Mouse (Mus musculus): Measurements from ENCODE around the gene Ppard.

The Ppard gene

DNA sequence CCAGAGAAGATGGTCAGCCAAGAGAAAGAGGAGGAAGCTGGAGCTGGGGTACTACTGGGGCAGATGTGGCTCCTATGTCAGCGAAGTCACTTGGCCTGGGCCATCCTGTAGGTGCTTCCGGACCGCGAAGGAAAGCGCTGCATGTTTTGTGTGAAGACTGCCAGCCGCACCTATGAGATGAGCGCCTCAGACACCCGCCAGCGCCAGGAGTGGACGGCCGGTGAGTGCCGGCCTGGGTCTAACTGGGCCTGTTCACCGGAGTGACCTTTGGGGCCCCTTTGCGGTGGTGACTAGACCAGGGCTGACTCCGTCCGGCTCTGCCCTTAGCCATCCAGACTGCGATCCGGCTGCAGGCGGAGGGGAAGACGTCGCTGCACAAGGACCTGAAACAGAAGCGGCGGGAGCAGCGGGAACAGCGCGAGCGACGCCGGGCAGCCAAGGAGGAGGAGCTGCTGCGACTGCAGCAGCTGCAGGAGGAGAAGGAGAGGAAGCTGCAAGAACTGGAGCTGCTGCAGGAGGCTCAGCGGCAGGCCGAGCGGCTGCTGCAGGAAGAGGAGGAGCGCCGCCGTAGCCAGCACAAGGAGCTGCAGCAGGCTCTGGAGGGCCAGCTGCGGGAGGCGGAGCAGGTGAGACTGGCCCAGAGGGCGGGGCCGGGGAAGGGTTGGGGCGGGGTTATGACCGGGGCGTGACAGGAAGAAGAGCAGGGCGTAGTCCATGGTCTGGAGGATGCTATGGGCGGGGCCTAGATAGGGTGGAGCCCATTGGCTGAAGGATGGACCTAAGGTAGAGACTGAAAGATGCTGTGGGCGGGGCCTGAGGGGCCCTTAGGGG is 8.7 kb upstream of the Ppard start:
- in situ Hi-C loops (cut with MboI; ENCODE audit: low sequenced_read_pairs): no loop called here

- in situ Hi-C loops (cut with MboI; ENCODE audit: low sequenced_read_pairs): no loop called here
Observed at GRCm38 (mm10) chr17:28224615-28225014, 7.9 kb upstream of the Ppard start.

DNA sequence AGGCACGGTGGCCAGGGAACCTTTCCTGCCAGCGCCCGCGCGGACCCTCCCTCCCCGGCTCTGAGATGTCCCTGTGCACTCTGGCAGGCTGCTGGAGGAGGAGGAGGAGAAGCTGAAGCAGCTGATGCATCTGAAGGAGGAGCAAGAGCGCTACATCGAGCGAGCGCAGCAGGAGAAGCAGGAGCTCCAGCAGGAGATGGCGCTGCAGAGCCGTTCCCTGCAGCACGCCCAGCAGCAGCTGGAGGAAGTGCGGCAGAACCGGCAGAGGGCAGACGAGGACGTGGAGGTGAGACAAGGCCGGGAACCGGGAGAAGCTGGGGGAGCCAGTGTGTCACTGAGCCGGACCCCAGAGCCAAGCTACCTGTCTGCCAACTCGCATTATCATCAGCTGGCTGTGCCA is 6.5 kb upstream of the Ppard start:
- in situ Hi-C loops (cut with MboI; ENCODE audit: low sequenced_read_pairs): no loop called here

- in situ Hi-C loops (cut with MboI; ENCODE audit: low sequenced_read_pairs): no loop called here
Observed at GRCm38 (mm10) chr17:28230486-28230885, 2.0 kb upstream of the Ppard start.

- in situ Hi-C loops (cut with MboI; ENCODE audit: low sequenced_read_pairs): no loop called here
Observed at GRCm38 (mm10) chr17:28231026-28231736, 1.3 kb upstream of the Ppard start.

DNA sequence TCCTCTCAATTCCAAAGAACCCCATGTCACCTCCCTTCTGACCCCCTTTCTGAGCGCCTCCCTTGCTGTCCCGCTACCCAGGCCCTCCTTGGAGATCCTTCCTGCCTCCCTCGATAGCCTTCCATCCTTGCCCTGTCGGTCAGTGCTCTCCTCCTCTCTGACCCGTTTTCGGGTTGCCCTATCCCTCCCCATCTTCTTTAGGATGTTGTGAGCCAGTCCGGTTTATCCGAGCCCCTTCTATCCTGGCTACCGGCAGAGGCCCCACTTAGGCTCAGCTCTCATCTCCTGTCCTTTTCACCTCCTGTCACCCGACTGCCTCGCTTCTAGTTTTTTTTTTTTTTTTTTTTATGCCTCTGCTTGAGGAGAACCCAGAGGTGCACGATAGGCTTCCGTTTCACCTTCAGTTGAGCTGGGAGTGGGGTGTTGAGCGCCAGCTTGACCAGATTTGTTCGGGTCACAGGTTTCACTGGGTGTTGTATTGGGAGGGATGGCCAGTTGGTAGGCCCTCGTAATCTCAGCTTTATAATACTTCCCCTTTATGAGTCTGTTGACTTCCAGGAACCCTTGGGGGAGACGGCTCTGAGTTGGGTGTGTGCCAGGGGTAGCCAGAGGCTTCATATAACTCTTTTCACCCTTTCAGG is 711 bp downstream of the Ppard start:
- in situ Hi-C loops (cut with MboI; ENCODE audit: low sequenced_read_pairs): no loop called here

- in situ Hi-C loops (cut with MboI; ENCODE audit: low sequenced_read_pairs): no loop called here
Observed at GRCm38 (mm10) chr17:28234641-28235040, 2.1 kb downstream of the Ppard start.

DNA sequence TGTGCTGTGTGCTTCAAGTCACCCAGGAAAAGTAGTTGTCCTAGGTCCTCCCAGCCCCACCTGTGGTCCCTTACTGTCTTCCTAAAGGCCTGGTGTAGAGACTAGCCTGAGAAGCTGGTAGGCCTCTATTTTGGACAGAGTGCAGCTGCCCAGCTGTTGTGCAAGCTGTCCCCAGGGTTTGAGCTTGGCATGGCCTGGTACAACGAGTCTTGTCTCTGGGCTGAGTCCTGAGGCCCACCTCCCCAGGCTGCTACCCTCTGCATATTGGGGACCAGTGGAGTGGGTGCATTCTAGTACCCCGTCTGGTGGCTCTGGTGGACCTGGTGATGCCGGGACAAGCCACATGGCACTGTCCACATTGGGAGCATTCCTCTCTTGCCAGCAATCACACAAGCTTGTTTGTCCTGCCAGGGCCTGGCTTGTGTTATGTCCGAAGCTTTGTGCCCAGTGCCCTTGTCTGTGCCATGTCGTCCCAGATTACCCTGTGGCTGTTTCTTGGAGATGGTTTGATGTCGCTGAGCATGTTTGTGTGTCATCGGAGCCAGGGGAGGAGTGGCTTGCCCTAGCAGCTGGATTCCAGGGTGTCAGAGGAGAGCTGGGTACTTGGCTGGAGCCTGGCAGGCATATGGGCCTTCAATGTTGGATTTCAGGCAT is 3.6 kb downstream of the Ppard start:
- in situ Hi-C loops (cut with MboI; ENCODE audit: low sequenced_read_pairs): no loop called here

DNA sequence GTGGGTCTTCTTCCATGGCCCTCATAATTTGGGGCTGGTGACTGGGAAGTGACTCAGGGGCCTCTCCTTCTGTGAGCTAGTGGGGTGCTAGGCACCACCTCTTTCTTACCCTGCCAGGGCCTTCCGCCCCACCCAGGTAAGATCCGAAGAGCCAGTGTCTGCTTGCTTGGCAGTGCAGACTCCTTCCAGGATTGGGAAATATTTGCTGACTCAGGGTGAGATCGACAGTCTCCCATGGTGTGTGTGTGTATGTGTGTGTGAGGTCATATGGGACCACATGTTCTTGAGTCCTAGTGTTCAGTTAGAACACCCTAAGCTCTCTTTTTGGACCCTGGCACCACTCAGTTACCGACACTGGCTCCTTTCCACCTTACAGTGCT is 4.1 kb downstream of the Ppard start:
- in situ Hi-C loops (cut with MboI; ENCODE audit: low sequenced_read_pairs): no loop called here

DNA sequence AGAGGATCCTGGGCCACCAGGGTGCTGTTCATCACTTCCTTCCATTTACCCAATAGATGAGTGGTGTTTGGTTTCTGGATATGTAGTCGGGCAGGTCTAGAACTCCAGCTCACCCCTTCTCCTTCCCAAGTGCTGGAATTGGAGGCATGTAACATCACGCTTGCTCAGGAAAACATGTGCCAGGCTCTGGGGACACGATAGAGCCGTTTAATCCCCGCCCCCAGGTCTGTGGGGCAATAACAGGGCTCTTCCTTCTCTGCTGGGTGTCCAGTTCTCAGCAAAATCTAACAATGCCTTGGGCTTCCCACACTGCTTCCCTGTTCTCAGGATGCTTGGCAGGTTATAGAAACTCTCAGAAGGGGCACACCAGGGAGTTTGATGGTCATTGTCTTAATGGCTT is 4.9 kb downstream of the Ppard start:
- in situ Hi-C loops (cut with MboI; ENCODE audit: low sequenced_read_pairs): no loop called here

GRCm38 (mm10) chr17:28237874-28238273 is 5.4 kb downstream of the Ppard start:
- in situ Hi-C loops (cut with MboI; ENCODE audit: low sequenced_read_pairs): no loop called here

DNA sequence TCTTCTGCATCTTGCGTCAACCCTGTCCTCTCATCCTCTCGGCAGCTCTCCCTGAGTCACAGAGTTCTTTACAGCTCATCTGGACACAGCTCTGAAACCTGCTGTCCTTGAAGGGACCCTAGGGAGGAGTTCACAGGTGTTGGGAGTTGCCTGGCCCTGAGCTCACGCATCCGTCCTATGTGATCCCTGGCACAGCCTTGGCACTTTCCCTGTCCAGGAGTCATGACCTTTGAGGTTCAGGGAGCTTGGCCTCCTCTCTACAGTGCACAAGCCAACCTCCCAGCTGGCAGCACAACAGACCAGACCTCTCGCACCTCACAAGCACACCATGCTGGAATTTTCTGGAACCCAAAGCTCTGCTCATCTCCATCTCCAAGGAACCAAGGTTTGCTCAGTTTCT is 8.3 kb downstream of the Ppard start:
- in situ Hi-C loops (cut with MboI; ENCODE audit: low sequenced_read_pairs): loop anchor here (10.0 kb wide), 1 partner anchor 64 kb away; no protein-coding TSS in a partner anchor

DNA sequence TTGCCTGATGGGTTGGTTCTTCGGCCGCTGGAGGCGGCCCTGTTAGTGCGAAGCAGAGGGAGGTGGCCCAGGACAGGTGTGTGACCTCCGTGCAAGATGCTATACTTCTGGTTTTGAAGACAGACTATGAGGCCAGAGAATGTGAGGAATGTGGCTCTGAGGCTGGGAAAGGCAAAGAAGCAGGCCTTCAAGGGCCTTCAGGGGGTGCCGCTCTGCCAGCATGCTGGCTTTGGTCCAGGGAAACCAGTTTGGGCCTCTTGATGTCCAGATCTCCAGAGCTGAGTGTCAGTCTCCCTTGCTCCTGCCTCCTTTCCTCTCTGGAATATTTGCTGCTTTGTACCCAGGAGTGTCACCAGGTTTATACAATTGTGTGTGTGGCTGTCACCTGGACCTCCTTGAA is 9.8 kb downstream of the Ppard start:
- in situ Hi-C loops (cut with MboI; ENCODE audit: low sequenced_read_pairs): loop anchor here (10.0 kb wide), 1 partner anchor 63 kb away; no protein-coding TSS in a partner anchor

DNA sequence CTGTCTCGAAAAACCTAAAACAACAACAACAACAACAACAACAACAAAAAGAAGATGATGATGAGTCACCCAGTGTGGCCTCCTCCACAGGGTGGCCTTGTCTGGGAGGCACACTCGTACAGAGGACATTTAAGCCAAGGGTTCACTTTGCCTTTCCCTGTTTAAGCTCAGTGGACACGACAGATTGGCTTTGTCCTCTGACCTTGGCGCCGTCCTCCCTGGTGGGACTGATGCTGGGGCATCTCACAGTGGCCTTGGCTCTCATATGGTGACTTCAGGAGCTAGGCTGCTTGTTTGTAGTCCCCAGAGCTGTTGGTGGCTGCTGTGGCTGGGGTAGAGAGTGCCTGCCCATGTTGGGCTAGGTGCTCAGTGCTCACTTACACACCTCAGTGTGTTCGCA is 11.7 kb downstream of the Ppard start:
- in situ Hi-C loops (cut with MboI; ENCODE audit: low sequenced_read_pairs): loop anchor here (10.0 kb wide), 1 partner anchor 61 kb away; no protein-coding TSS in a partner anchor

- in situ Hi-C loops (cut with MboI; ENCODE audit: low sequenced_read_pairs): loop anchor here (10.0 kb wide), 1 partner anchor 60 kb away; no protein-coding TSS in a partner anchor
Observed at GRCm38 (mm10) chr17:28244714-28245113, 12.2 kb downstream of the Ppard start.

GRCm38 (mm10) chr17:28246640-28247039 is 14.1 kb downstream of the Ppard start:
- in situ Hi-C loops (cut with MboI; ENCODE audit: low sequenced_read_pairs): loop anchor here (10.0 kb wide), 1 partner anchor 58 kb away; no protein-coding TSS in a partner anchor

GRCm38 (mm10) chr17:28247613-28248012 is 15.1 kb downstream of the Ppard start:
- in situ Hi-C loops (cut with MboI; ENCODE audit: low sequenced_read_pairs): loop anchor here (10.0 kb wide), 1 partner anchor 57 kb away; no protein-coding TSS in a partner anchor

GRCm38 (mm10) chr17:28249062-28249461 is 16.6 kb downstream of the Ppard start:
- in situ Hi-C loops (cut with MboI; ENCODE audit: low sequenced_read_pairs): loop anchor here (10.0 kb wide), 1 partner anchor 56 kb away; no protein-coding TSS in a partner anchor

- in situ Hi-C loops (cut with MboI; ENCODE audit: low sequenced_read_pairs): no loop called here
Observed at GRCm38 (mm10) chr17:28251579-28252280, 19.2 kb downstream of the Ppard start.

GRCm38 (mm10) chr17:28252281-28252648 is 19.8 kb downstream of the Ppard start:
- in situ Hi-C loops (cut with MboI; ENCODE audit: low sequenced_read_pairs): no loop called here

All from CH12F3 (cell line).